Mouse (Mus musculus) cortical plate, adult 2 months (tissue): Measurements from ENCODE around the gene Galnt13.

Experiments used
- CTCF ChIP-seq: fragments of 200-500 bp; IDR thresholded peaks from 2 replicates; pipeline ENCODE4 v1.5.1; 2011; ENCODE audit warnings: mild to moderate bottlenecking, control low read depth, low read length; ENCODE audit not compliant: insufficient read depth; ENCODE audit errors: extremely low read depth
- POLR2A ChIP-seq: fragments of 200-500 bp; IDR thresholded peaks from 2 replicates; pipeline ENCODE4 v1.6.1; 2011; ENCODE audit warnings: mild to moderate bottlenecking, low read length, control low read depth; ENCODE audit not compliant: insufficient read depth; ENCODE audit errors: extremely low read depth

GRCm38 (mm10) chr2:54778790-54779273 is 342.7 kb downstream of the Galnt13 start:
- no peak for TF ChIP-seq POLR2A
- TF ChIP-seq CTCF = no peak
